Mouse (Mus musculus) Patski (cell line): Measurements from ENCODE around the gene Rasgef1b. TPM values are rescaled to one million over a fixed set of nuclear protein-coding genes. Genes with fewer than 3 reads are reported as not detected.

Experiments
- ATAC-seq: fragments of 100-300 bp; one replicate; pipeline ENCODE4 v1.8.0; 2021
- CTCF ChIA-PET: fragments of 350-600 bp; sonication (Branson Sonifier 250); formaldehyde crosslinking; loops from one replicate; lab custom pipeline; 2022; ENCODE audit warnings: inconsistent platforms; lab: Charles Lee
- POLR2A ChIA-PET: fragments of 350-600 bp; sonication (Branson Sonifier 250); formaldehyde crosslinking; loops from one replicate; lab custom pipeline; 2022; ENCODE audit warnings: antibody characterized with exemption, inconsistent platforms; lab: Charles Lee
- DNase-seq: peaks from one replicate; pipeline ENCODE4 v3.0.0-alpha.2; 2011; ENCODE audit warnings: low read depth, low spot score
- H3K27me3 ChIP-seq: fragments of 371-371 bp; one replicate; pipeline ENCODE4 v1.5.1; 2021
- CTCF ChIP-seq: fragments of 100-300 bp; IDR thresholded peaks from one replicate; pipeline ENCODE4 v1.5.1; 2021
- in situ Hi-C: fragments of 300-500 bp; cut with MboI; formaldehyde crosslinking; loops from 3 replicates; pipeline ENCODE4 v1.11.1; 2018; ENCODE audit warnings: low pct_unique_long_range_greater_than_20kb, mixed read lengths
- polyA plus RNA-seq: library from polyadenylated mRNA; unstranded; gene quantifications from one replicate; pipeline ENCODE4 v1.2.3, GENCODE M21; 2021

Rasgef1b gene
- polyA plus RNA-seq, 1 experiment from 2014 or later: 1.3 TPM

- TF ChIP-seq CTCF: no peak
- peaks cover 4% of the 10 kb centered on the region for H3K27me3 ChIP-seq
- CTCF ChIA-PET: no interaction called here
- ATAC-seq (no peak), DNase-seq (no peak)
- in situ Hi-C loops: no loop called here
- POLR2A ChIA-PET: no interaction called here
Measured at GRCm38 (mm10) chr5:99541999-99542765, 186.7 kb downstream of the Rasgef1b start.

DNA sequence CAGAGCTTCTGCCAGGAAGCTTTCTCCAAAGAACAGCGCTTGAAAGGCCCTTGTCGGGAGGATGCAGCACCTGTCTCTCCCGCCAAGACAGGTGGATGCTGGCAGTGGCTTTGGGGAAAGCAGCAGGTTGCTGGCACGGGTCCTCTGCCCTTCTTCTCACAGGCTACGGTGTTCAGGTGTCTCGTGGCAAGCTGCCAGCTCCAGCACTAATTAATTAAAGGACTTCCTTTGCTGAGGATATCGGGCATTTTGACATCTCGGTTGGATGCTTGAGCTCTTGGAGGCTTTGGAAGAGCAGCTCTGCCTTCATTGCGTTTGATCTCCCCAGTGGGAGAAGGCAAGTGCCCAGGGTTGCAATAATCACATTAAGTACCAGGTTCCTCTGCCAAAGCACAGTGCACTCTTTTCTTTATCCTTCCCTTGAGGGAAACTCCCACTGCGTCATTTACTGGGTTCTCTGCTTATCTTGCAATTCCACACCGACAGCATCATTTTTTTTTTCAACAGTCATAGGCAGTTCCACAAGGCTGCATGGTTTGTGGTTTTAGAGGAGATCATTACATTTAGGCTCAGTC is 187.5 kb downstream of the Rasgef1b start:
- no peak for TF ChIP-seq CTCF
- DNase-seq: no peak
- H3K27me3 ChIP-seq: peaks cover 4% of the 10 kb centered on the region
- no peak for ATAC-seq
- CTCF ChIA-PET: interaction anchor here (1.6 kb wide), 1 partner anchor 15 kb away, joined by 3 read pairs; no protein-coding TSS in a partner anchor
- in situ Hi-C loops: no loop called here
- POLR2A ChIA-PET: no interaction called here

DNA sequence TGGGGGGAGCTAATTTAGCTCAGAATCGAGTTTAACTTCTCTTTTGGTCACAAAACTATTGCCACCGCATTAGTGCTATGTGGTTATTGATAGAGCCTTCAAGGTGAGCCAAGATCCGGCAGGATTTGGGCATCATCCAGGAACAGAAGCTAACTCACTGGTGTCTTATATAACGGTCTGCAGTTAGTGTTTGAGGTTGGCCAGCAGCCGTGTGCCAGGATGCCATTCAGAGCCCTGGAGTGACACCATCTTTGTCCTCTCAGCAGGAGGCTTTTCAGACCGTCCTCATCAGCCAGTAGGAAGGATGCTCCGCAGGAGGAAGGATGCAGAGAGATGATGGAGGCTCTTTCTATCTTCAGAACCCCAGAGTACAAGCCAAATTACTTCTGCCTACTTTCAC is 195.4 kb downstream of the Rasgef1b start:
- in situ Hi-C loops: no loop called here
- H3K27me3 ChIP-seq: no peaks in the 10 kb centered on the region
- DNase-seq: no peak
- no peak for TF ChIP-seq CTCF
- ChIA-PET CTCF (no interaction called here), POLR2A (interaction anchor here (0.6 kb wide), 1 partner anchor 13 kb away, joined by 5 read pairs; no protein-coding TSS in a partner anchor)
- ATAC-seq: no peak

GRCm38 (mm10) chr5:99526797-99527201 is 202.1 kb downstream of the Rasgef1b start:
- no peak for DNase-seq
- POLR2A ChIA-PET: no interaction called here
- no peaks in the 10 kb centered on the region for H3K27me3 ChIP-seq
- no peak for TF ChIP-seq CTCF
- no peak for ATAC-seq
- CTCF ChIA-PET: interaction anchor here (1.6 kb wide), 1 partner anchor 14 kb away, joined by 3 read pairs; no protein-coding TSS in a partner anchor
- in situ Hi-C loops: no loop called here

- no peaks in the 10 kb centered on the region for H3K27me3 ChIP-seq
- ATAC-seq: no peak
- DNase-seq: no peak
- POLR2A ChIA-PET: no interaction called here
- in situ Hi-C loops: no loop called here
- no peak for TF ChIP-seq CTCF
- CTCF ChIA-PET: interaction anchor here (1.6 kb wide), 1 partner anchor 15 kb away, joined by 3 read pairs; no protein-coding TSS in a partner anchor
Measured at GRCm38 (mm10) chr5:99525649-99526048, 203.2 kb downstream of the Rasgef1b start.

- no peak for ATAC-seq
- no peaks in the 10 kb centered on the region for H3K27me3 ChIP-seq
- in situ Hi-C loops: no loop called here
- DNase-seq: no peak
- ChIA-PET CTCF (no interaction called here), POLR2A (no interaction called here)
- no peak for TF ChIP-seq CTCF
Measured at GRCm38 (mm10) chr5:99522571-99523269, 206.1 kb downstream of the Rasgef1b start.

- ChIA-PET POLR2A (no interaction called here), CTCF (interaction anchor here (0.9 to 1.1 kb wide), 2 partner anchors 15 to 23 kb away, joined by 3 to 4 read pairs; no protein-coding TSS in a partner anchor)
- no peak for ATAC-seq
- no peak for DNase-seq
- in situ Hi-C loops: no loop called here
- no peaks in the 10 kb centered on the region for H3K27me3 ChIP-seq
- no peak for TF ChIP-seq CTCF
Measured at GRCm38 (mm10) chr5:99521411-99521810, 207.5 kb downstream of the Rasgef1b start.

- ChIA-PET POLR2A (no interaction called here), CTCF (no interaction called here)
- no peaks in the 10 kb centered on the region for H3K27me3 ChIP-seq
- DNase-seq (no peak), ATAC-seq (no peak)
- in situ Hi-C loops: no loop called here
- no peak for TF ChIP-seq CTCF
Measured at GRCm38 (mm10) chr5:99519556-99519955, 209.3 kb downstream of the Rasgef1b start.

GRCm38 (mm10) chr5:99519023-99519422 is 209.8 kb downstream of the Rasgef1b start:
- ATAC-seq (no peak), DNase-seq (no peak)
- ChIA-PET POLR2A (no interaction called here), CTCF (no interaction called here)
- H3K27me3 ChIP-seq: no peaks in the 10 kb centered on the region
- in situ Hi-C loops: no loop called here
- no peak for TF ChIP-seq CTCF

GRCm38 (mm10) chr5:99516207-99516606 is 212.7 kb downstream of the Rasgef1b start:
- peaks cover 6% of the 10 kb centered on the region for H3K27me3 ChIP-seq
- DNase-seq (no peak), ATAC-seq (no peak)
- TF ChIP-seq CTCF: no peak
- in situ Hi-C loops: no loop called here
- ChIA-PET CTCF (no interaction called here), POLR2A (no interaction called here)
